Mouse (Mus musculus): ENCODE results near the gene Amhr2. TPM values are rescaled to one million over a fixed set of nuclear protein-coding genes. Genes with fewer than 3 reads are reported as not detected.

Gene Amhr2
- polyA plus RNA-seq, 1 experiment = 4.0 TPM

DNA sequence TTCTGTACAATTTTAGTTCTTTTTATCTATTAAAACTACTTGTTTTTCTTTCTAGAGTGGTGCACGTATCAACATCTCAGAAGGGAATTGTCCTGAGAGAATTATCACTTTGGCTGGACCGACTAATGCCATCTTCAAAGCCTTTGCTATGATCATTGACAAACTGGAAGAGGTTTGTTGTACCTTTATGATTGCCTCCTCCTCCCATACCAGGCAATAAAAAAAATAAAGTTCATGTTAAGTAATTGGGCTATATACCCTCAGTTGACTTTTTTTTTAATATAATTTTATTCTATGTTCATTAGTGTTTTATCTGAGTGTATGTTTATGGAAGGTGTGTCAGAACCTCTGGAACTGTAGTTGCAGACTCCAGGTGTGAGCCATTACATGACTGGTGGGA, 29.4 kb downstream of the Amhr2 start:
- Histone ChIP-seq H3K27ac (replicated peaks; ENCODE audit: low read depth, low read length) (no peak overlapping the region), H3K4me3 (ENCODE audit: insufficient read depth, low read depth, low read length) (no peak overlapping the region), H3K4me1 (ENCODE audit: control insufficient read depth, insufficient read depth, insufficient read length, low read length) (no peaks in the 10 kb centered on the region)

DNA sequence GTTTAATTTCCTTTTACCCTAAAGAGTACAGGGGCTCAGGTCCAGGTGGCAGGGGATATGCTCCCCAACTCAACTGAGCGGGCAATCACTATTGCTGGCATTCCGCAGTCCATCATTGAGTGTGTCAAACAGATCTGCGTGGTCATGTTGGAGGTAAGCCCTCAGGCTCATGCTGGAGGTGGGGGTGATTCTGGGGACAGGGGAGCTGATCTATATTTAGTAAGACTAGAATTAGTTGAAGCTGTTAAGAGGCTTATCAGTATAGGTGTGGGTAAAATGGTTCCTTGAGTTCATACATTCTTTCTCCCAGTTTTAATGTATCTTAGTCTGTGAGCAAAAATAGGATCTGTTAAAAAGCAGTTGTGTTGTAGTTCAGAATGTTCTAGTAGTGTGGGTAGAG, 38.0 kb downstream of the Amhr2 start:
- no peak overlapping the region for H3K27ac ChIP-seq (replicated peaks; ENCODE audit: low read depth, low read length)
- no peak overlapping the region for H3K4me3 ChIP-seq (ENCODE audit: insufficient read depth, low read depth, low read length)
- H3K4me1 ChIP-seq (ENCODE audit: control insufficient read depth, insufficient read depth, insufficient read length, low read length) = no peaks in the 10 kb centered on the region

DNA sequence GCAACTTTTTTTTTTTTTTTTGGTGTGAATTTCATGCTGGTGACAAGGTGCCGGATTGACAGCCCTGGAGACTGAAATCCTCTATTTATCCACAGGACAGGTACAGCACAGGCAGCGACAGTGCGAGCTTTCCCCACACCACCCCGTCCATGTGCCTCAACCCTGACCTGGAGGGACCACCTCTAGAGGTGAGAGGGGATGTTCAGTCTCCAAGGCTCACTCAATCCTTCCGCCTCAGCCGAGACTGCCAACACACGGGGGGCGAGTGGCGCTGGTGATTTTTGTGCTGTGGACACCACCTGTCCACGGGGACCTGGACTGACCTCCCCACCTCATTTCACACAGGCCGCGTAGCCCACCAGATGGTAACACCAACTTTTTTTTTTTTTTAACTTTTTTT, 40.7 kb downstream of the Amhr2 start:
- Histone ChIP-seq H3K4me3 (ENCODE audit: insufficient read depth, low read depth, low read length) (no peak overlapping the region), H3K27ac (replicated peaks; ENCODE audit: low read depth, low read length) (no peak overlapping the region), H3K4me1 (ENCODE audit: control insufficient read depth, insufficient read depth, insufficient read length, low read length) (no peaks in the 10 kb centered on the region)

DNA sequence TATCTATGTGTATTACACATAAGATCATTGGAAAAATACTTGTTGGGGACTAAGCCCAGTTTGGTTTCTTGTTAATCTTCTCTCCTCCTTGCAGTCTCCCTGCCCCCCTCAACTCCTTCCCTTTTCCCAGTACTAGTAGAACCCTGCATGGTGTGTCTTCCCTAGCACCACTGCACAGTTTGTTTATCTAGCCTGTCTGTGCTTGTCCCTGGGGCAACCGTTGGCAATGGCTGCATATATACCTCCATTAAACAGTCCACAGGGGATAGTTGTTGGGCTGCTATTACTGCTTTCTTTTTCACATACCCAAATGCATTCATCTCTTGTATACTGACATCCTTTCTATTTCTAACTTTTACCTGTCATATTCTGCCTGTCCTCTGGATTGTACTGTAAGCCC, 42.5 kb downstream of the Amhr2 start:
- H3K4me1 ChIP-seq (ENCODE audit: control insufficient read depth, insufficient read depth, insufficient read length, low read length) = no peaks in the 10 kb centered on the region
- no peak overlapping the region for H3K4me3 ChIP-seq (ENCODE audit: insufficient read depth, low read depth, low read length)
- no peak overlapping the region for H3K27ac ChIP-seq (replicated peaks; ENCODE audit: low read depth, low read length)

DNA sequence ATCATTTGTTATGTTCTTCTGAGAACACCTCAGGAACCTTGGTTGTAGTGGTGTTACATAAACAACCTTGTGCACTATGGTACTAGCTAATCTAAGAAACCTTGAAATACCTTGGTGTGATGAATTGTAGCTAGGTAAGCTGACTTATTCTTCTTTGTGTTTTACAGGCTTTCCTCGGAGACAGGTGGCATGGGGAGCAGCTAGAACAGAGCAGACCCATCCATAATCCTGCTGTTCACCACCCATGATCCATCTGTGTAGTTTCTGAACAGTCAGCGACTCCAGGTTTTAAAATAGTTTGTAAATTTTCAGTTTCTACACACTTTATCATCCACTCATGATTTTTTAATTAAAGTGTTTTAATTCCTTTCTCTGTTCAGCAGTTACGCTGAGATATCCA, 53.2 kb downstream of the Amhr2 start:
- Histone ChIP-seq H3K4me1 (ENCODE audit: control insufficient read depth, insufficient read depth, insufficient read length, low read length) (no peaks in the 10 kb centered on the region), H3K4me3 (ENCODE audit: insufficient read depth, low read depth, low read length) (no peak overlapping the region)

DNA sequence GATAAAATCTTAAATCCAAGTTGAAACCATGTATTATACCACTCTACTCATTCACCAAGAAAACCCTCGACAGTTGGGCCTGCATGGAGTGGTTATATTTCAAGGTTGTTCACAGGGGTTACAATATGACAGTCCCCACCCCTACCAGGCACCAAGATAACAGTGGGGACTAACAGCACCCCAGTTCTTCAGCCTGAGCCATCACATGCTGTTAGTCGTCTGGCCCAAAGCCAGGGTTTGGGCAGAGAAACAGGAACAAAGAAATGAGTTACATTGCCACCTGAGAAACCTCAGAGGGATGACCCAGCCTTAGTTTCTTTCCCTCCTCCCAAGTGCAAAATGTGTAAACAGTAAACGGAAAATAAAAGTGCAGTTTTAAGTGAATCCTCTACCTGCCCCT, 54.2 kb downstream of the Amhr2 start:
- no peaks in the 10 kb centered on the region for H3K4me1 ChIP-seq (ENCODE audit: control insufficient read depth, insufficient read depth, insufficient read length, low read length)
- no peak overlapping the region for H3K4me3 ChIP-seq (ENCODE audit: insufficient read depth, low read depth, low read length)
- no peak overlapping the region for H3K27ac ChIP-seq (replicated peaks; ENCODE audit: low read depth, low read length)

More for the DNA sequence above, 53.2 kb downstream of the Amhr2 start:
- no peak overlapping the region for H3K27ac ChIP-seq (replicated peaks; ENCODE audit: low read depth, low read length)

DNA sequence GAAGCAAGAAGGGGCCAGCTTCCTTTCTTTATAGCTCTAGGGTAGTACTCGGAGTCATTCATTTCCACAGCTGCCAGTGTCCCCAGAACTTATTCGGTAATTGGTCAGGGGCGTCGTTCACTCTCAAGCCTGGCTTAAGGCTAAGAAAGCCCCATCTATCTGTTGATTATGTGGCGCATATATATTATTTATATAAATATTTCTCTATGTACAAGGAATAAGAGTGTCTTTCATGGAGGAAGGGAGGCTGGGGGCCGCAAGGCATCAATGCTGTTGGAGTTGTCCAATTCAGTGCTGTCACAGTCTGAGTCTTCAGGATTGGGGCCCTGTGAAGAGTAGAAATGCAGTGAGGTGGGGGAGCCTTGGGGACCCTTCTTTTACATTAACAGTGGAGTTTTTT, 54.7 kb downstream of the Amhr2 start:
- Histone ChIP-seq H3K27ac (replicated peaks; ENCODE audit: low read depth, low read length) (no peak overlapping the region), H3K4me3 (ENCODE audit: insufficient read depth, low read depth, low read length) (no peak overlapping the region), H3K4me1 (ENCODE audit: control insufficient read depth, insufficient read depth, insufficient read length, low read length) (no peaks in the 10 kb centered on the region)

DNA sequence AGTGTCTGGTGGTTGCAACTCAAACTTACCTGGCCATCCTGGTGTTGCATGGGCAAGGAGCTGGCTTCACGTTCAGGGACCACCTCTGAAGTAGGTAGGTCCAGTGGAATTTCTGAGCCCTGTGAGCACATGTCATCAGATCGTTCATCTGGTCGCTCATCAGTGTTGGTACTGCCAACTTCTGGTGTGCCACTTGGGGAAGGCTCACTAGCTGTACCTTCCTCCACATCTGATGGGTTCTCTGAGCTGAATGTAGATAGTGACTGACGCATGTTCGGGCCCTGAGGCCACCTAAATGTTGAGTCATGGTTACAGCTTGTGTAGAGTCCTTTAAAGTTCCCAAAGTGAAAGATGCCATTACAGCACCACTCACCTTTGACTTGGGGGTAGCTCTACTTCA, 55.3 kb downstream of the Amhr2 start:
- Histone ChIP-seq H3K4me1 (ENCODE audit: control insufficient read depth, insufficient read depth, insufficient read length, low read length) (no peaks in the 10 kb centered on the region), H3K4me3 (ENCODE audit: insufficient read depth, low read depth, low read length) (no peak overlapping the region), H3K27ac (replicated peaks; ENCODE audit: low read depth, low read length) (no peak overlapping the region)

DNA sequence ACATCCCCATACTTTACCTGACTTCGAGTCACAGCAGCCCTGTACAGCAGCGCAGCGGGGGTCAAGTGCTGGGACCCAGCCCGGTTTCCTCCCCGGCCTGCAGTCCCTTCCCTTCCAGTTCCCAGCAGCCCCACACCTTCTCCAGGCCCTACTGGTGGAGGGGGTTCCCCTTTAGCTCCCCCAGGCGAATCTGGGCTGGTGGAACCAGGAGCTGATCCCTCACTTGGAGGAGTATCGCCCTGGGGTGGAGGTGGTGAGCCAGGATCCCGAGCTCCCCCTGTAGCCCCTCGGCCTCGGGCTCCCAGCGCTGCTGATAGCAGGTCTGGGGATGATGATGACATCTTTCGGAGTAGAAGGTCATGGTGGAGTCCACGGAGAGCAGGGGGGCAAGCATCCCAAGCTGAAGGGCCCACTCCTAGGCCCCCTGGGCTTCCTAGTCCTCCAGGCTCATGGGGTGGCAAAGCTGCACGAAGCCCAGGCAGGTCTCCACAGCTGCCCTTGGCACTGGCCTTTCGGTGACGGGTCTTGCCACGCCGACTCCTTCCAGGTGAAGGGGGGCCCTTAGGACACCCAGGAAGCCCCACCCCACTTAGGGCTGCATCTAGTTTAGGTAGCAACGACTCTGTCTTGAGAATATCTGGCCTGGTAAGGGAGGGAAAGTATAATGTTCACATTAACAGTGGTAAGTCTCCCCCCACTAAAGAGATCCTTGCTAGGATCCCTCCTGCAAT, 56.1 kb downstream of the Amhr2 start:
- no peaks in the 10 kb centered on the region; the same call in 1 of the 2 replicates for H3K4me1 ChIP-seq (ENCODE audit: control insufficient read depth, insufficient read depth, insufficient read length, low read length)
- H3K4me3 ChIP-seq (ENCODE audit: insufficient read depth, low read depth, low read length) = no peak overlapping the region
- no peak overlapping the region for H3K27ac ChIP-seq (replicated peaks; ENCODE audit: low read depth, low read length)

DNA sequence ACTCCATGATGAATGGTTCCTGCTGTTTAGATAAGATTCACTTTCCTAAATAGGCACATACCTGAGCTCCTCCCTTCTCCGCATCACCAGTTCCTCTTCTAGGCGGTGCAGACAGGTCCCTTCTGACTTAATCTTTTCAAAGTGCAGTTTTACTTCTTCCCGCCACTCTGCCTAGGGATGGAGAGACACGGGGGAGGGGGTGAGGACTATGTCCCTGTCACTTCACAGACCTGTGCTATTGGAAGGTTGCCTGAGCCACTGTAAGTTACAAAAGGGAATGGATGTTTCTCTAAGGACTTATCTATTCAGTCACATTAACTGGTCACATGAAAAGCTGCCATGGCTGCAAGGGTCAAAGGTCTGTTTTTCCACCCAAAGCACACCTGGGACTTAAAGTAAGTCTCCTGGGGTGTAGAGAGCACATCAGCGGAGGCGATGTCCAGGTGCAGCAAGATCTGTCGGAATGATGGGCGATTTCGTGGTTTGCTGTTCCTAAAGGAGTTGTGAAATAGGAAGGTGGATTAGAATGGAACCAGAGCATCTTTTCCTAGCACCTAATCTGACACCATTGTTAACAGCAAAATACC, 57.2 kb downstream of the Amhr2 start:
- H3K27ac ChIP-seq (replicated peaks; ENCODE audit: low read depth, low read length) = no peak overlapping the region
- H3K4me3 ChIP-seq (ENCODE audit: insufficient read depth, low read depth, low read length) = no peak overlapping the region
- H3K4me1 ChIP-seq (ENCODE audit: control insufficient read depth, insufficient read depth, insufficient read length, low read length) = no peaks in the 10 kb centered on the region; the same call in 1 of the 2 replicates

DNA sequence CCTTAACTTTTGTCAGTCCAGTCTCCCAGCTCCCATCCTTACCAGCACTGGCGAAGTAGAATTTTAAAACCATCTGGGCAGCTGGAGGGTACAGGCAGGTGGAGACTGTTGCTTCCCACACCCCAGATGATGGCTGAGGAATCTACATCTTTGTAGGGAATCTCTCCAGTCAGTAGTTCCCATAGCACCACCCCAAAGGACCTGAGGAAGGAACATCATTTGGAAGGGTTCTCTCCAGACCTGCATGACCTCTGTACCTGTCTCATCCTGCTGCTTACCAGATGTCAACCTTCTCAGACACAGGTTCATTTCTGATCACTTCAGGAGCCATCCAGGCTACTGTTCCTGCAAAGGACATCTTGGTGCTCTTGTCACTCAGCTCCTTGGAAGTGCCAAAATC, 58.3 kb downstream of the Amhr2 start, which contains the start of gene Gm10337:
Gene Gm10337 (plus strand): TSS at position 276 of the 400 bp plus-strand sequence.
- H3K27ac ChIP-seq (replicated peaks; ENCODE audit: low read depth, low read length) = no peak within 1 kb of the TSS
- H3K4me3 ChIP-seq (ENCODE audit: insufficient read depth, low read depth, low read length) = no peak within 1 kb of the TSS
- no peaks in the 10 kb centered on the region; the same call in 1 of the 2 replicates for H3K4me1 ChIP-seq (ENCODE audit: control insufficient read depth, insufficient read depth, insufficient read length, low read length)

Other genes starting within 250 kb of the Amhr2 start
- gene Zfp740, start 242.1 kb upstream of the Amhr2 start, polyA plus RNA-seq (2012; ENCODE audit: insufficient read depth, insufficient read length, missing spikeins) = 15.9 and 18.0 TPM in 2 replicates
- gene Csad, start 240.6 kb upstream of the Amhr2 start, polyA plus RNA-seq (2012; ENCODE audit: insufficient read depth, insufficient read length, missing spikeins) = 137 and 181 TPM in 2 replicates
- gene Itgb7, start 213.4 kb upstream of the Amhr2 start, polyA plus RNA-seq (2012; ENCODE audit: insufficient read depth, insufficient read length, missing spikeins) = 2.0 and 4.6 TPM in 2 replicates
- 10.3 and 12.1 TPM in 2 replicates for gene Rarg, start 187.8 kb upstream of the Amhr2 start, polyA plus RNA-seq (2012; ENCODE audit: insufficient read depth, insufficient read length, missing spikeins)
- not detected in 2 replicates for gene Gm9918, start 174.8 kb upstream of the Amhr2 start, polyA plus RNA-seq (2012; ENCODE audit: insufficient read depth, insufficient read length, missing spikeins)
- 17.0 and 20.0 TPM in 2 replicates for gene Mfsd5, start 165.9 kb upstream of the Amhr2 start, polyA plus RNA-seq (2012; ENCODE audit: insufficient read depth, insufficient read length, missing spikeins)
- 1.5 TPM in 1 of 2 replicates, not detected in the other for gene Espl1, start 149.1 kb upstream of the Amhr2 start, polyA plus RNA-seq (2012; ENCODE audit: insufficient read depth, insufficient read length, missing spikeins)
- gene Pfdn5, start 119.3 kb upstream of the Amhr2 start, polyA plus RNA-seq (2012; ENCODE audit: insufficient read depth, insufficient read length, missing spikeins) = 371 and 394 TPM in 2 replicates
- 29.4 and 35.9 TPM in 2 replicates for gene Myg1, start 113.7 kb upstream of the Amhr2 start, polyA plus RNA-seq (2012; ENCODE audit: insufficient read depth, insufficient read length, missing spikeins)
- gene Aaas, start 94.6 kb upstream of the Amhr2 start, polyA plus RNA-seq (2012; ENCODE audit: insufficient read depth, insufficient read length, missing spikeins) = 13.2 and 20.7 TPM in 2 replicates
- not detected in 2 replicates for gene Sp7, start 78.2 kb upstream of the Amhr2 start, polyA plus RNA-seq (2012; ENCODE audit: insufficient read depth, insufficient read length, missing spikeins)
- gene Sp1, start 39.2 kb upstream of the Amhr2 start, polyA plus RNA-seq (2012; ENCODE audit: insufficient read depth, insufficient read length, missing spikeins) = 16.1 and 17.9 TPM in 2 replicates
- gene Prr13, start 13.7 kb downstream of the Amhr2 start, polyA plus RNA-seq (2012; ENCODE audit: insufficient read depth, insufficient read length, missing spikeins) = 36.8 and 54.7 TPM in 2 replicates
- gene Pcbp2, start 25.2 kb downstream of the Amhr2 start, polyA plus RNA-seq (2012; ENCODE audit: insufficient read depth, insufficient read length, missing spikeins) = 331 and 338 TPM in 2 replicates
- not detected in 2 replicates for gene Gm10337, start 58.4 kb downstream of the Amhr2 start, polyA plus RNA-seq (2012; ENCODE audit: insufficient read depth, insufficient read length, missing spikeins)
- gene Map3k12, start 71.7 kb downstream of the Amhr2 start, polyA plus RNA-seq (2012; ENCODE audit: insufficient read depth, insufficient read length, missing spikeins) = 1.9 and 2.1 TPM in 2 replicates
- gene Tarbp2, start 72.8 kb downstream of the Amhr2 start, polyA plus RNA-seq (2012; ENCODE audit: insufficient read depth, insufficient read length, missing spikeins) = 21.2 and 23.6 TPM in 2 replicates
- gene Npff, start 79.6 kb downstream of the Amhr2 start, polyA plus RNA-seq (2012; ENCODE audit: insufficient read depth, insufficient read length, missing spikeins) = 1.2 TPM in 1 of 2 replicates, not detected in the other
- gene Gm28047, start 179.7 kb downstream of the Amhr2 start, polyA plus RNA-seq (2012; ENCODE audit: insufficient read depth, insufficient read length, missing spikeins) = 0.75 TPM in 1 of 2 replicates, not detected in the other
- 40.1 and 58.7 TPM in 2 replicates for gene Atf7, start 180.1 kb downstream of the Amhr2 start, polyA plus RNA-seq (2012; ENCODE audit: insufficient read depth, insufficient read length, missing spikeins)
- gene Atp5g2, start 227.0 kb downstream of the Amhr2 start, polyA plus RNA-seq (2012; ENCODE audit: insufficient read depth, insufficient read length, missing spikeins) = 209 and 274 TPM in 2 replicates